Mouse (Mus musculus) heart, postnatal 0 days (tissue): Measurements from ENCODE around the gene Fcho1. TPM values are rescaled to one million over a fixed set of nuclear protein-coding genes. Genes with fewer than 3 reads are reported as not detected.

ENCODE experiments used
- ATAC-seq: fragments of 200-750 bp; cut with Nextera tagmentation; 2 replicates; pipeline ENCODE4 v1.8.0; 2017; ENCODE audit warnings: low read depth, moderate number of reproducible peaks, moderate library complexity; ENCODE audit not compliant: insufficient read depth
- DNase-seq: peaks from one replicate; pipeline ENCODE4 v3.0.0-alpha.2; 2016; ENCODE audit warnings: low spot score
- H3K27ac ChIP-seq: fragments of 300-500 bp; sonication (generic); 2 replicates; pipeline ENCODE4 v1.5.1; 2014; ENCODE audit warnings: low read depth, mild to moderate bottlenecking
- H3K27me3 ChIP-seq: fragments of 300-500 bp; sonication (generic); 2 replicates; pipeline ENCODE4 v1.6.1; 2014; ENCODE audit warnings: low read length, mixed read lengths; ENCODE audit not compliant: control insufficient read depth, insufficient read depth
- H3K36me3 ChIP-seq: fragments of 300-500 bp; sonication (generic); replicated peaks from 2 replicates; pipeline ENCODE4 v1.6.1; 2014; ENCODE audit warnings: low read length, mixed read lengths; ENCODE audit not compliant: control insufficient read depth, insufficient read depth
- H3K4me1 ChIP-seq: fragments of 300-500 bp; sonication (generic); 2 replicates; pipeline ENCODE4 v1.6.1; 2014; ENCODE audit warnings: antibody characterized with exemption; ENCODE audit not compliant: control insufficient read depth, insufficient read depth
- H3K4me2 ChIP-seq: fragments of 300-500 bp; sonication (generic); 2 replicates; pipeline ENCODE4 v1.6.1; 2014; ENCODE audit warnings: low read depth, mild to moderate bottlenecking, low read length, moderate library complexity
- H3K4me3 ChIP-seq: fragments of 300-500 bp; sonication (generic); 2 replicates; pipeline ENCODE4 v1.5.1; 2014; ENCODE audit warnings: low read depth, low read length
- H3K9ac ChIP-seq: fragments of 300-500 bp; sonication (generic); replicated peaks from 2 replicates; pipeline ENCODE4 v1.6.1; 2014; ENCODE audit warnings: low read depth, low read length, mixed read lengths
- H3K9me3 ChIP-seq: fragments of 300-500 bp; sonication (generic); replicated peaks from 2 replicates; pipeline ENCODE4 v1.6.1; 2016; ENCODE audit warnings: low read length; ENCODE audit not compliant: control insufficient read depth
- CTCF ChIP-seq: IDR thresholded peaks from 2 replicates; pipeline ENCODE4 v1.5.1; 2016; ENCODE audit warnings: antibody characterized with exemption, control low read depth, low read depth
- EP300 ChIP-seq: IDR thresholded peaks from 2 replicates; pipeline ENCODE4 v1.6.1; 2016; ENCODE audit warnings: antibody characterized with exemption, low read depth
- WGBS: fragments of 180-500 bp; shearing (Covaris S2); extraction: QIAGEN DNeasy Blood & Tissue Kit; methylation state at CpG from one replicate; pipeline ENCODE4 v1.1.7; 2014; 5-methylcytosine and 5-hydroxymethylcytosine counted together
- polyA plus RNA-seq: library from polyadenylated mRNA; unstranded; fragments of >200 nt; fragmentation: Nextera tagmentation; extraction: Ambion mirVana; gene quantifications from 2 replicates; pipeline ENCODE4 v1.2.1, GENCODE M21; 2015
- total RNA-seq: library from RNA; depleted of rRNA; stranded (reverse); fragments of >200 nt; gene quantifications from 2 replicates; pipeline ENCODE4 v1.2.3, GENCODE M21; 2014; ENCODE audit warnings: low replicate concordance

The Fcho1 gene
- total and polyA plus RNA-seq, 2 experiments from 2014 or later: 0.04 to 0.92 TPM

DNA sequence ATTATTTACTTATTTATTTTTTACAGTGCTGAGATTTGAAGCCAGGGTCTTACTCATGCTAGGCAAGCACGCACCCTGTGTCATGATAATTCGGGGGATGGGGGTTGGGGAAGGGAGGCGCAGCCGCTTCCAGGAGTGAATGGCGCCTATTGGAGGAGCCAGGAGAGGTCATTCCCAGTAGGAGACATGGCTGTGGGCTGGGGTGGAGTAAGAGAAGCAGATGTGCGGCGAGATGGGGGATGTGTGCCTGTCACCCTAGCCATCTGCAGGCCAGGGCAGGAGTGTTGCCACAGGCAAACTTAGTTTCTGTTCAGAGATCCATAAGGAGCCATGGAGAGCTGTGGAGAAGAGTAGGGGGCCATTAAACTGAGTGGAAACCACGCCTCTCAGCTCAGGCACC, 37.9 kb downstream of the Fcho1 start:
- no peak for ATAC-seq
- peaks cover 97% of the 10 kb centered on the region for H3K27me3 ChIP-seq
- no peaks in the 10 kb centered on the region for H3K36me3 ChIP-seq
- 26% methylated on average over 8 of the region's 8 CpGs for WGBS
- no peak overlapping the region for H3K27ac ChIP-seq
- no peak overlapping the region for H3K4me3 ChIP-seq
- H3K4me1 ChIP-seq: peaks cover 6% of the 10 kb centered on the region; the same call in 1 of the 2 replicates
- H3K9me3 ChIP-seq: no peaks in the 10 kb centered on the region
- H3K4me2 ChIP-seq: no peak overlapping the region
- H3K9ac ChIP-seq: no peak overlapping the region
- TF ChIP-seq EP300: no peak
- no peak for TF ChIP-seq CTCF
- no peak for DNase-seq

- no peak overlapping the region for H3K9ac ChIP-seq
- H3K27ac ChIP-seq: no peak overlapping the region
- H3K4me2 ChIP-seq: peak overlapping the region; percentile 37; the same call in 1 of the 2 replicates
- peaks cover 97% of the 10 kb centered on the region for H3K27me3 ChIP-seq
- H3K4me1 ChIP-seq: peaks cover 6% of the 10 kb centered on the region; the same call in 1 of the 2 replicates
- peak; percentile 54 for DNase-seq
- H3K36me3 ChIP-seq: no peaks in the 10 kb centered on the region
- TF ChIP-seq CTCF: no peak
- TF ChIP-seq EP300: no peak
- peak overlapping the region; percentile 17 for H3K4me3 ChIP-seq
- WGBS: 14% methylated on average over 23 of the region's 23 CpGs
- H3K9me3 ChIP-seq: no peaks in the 10 kb centered on the region
- peak; percentile 45 for ATAC-seq
Measured at GRCm38 (mm10) chr8:71686143-71686734, 39.3 kb downstream of the Fcho1 start.

DNA sequence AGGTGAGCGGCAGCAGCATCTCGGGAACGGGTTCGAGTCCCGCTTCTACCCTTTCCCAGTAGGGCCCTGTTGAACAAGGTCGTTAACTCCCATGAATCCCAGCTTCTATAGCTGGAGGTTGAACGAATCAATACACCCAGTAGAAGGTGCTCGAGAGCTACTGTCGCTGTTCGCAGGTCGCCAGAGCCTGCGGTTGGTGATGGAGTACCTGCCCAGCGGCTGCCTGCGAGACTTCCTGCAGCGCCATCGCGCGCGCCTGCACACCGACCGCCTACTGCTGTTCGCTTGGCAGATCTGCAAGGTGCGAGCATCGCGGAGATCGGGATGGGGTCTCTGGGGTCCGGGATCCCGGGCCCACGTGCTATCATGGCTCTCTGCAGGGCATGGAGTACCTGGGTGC, 39.9 kb downstream of the Fcho1 start:
- Histone ChIP-seq H3K4me3 (peak overlapping the region; percentile 17), H3K9ac (no peak overlapping the region), H3K27ac (no peak overlapping the region), H3K4me2 (peak overlapping the region; percentile 35), H3K9me3 (no peaks in the 10 kb centered on the region), H3K4me1 (peaks cover 6% of the 10 kb centered on the region; the same call in 1 of the 2 replicates), H3K36me3 (no peaks in the 10 kb centered on the region), H3K27me3 (peaks cover 100% of the 10 kb centered on the region)
- ATAC-seq: no peak
- WGBS: 23% methylated on average over 29 of the region's 29 CpGs
- no peak for DNase-seq
- TF ChIP-seq CTCF: no peak
- no peak for TF ChIP-seq EP300

- no peak overlapping the region for H3K9ac ChIP-seq
- DNase-seq (no peak), ATAC-seq (no peak)
- peaks cover 10% of the 10 kb centered on the region for H3K4me1 ChIP-seq
- H3K36me3 ChIP-seq: no peaks in the 10 kb centered on the region
- TF ChIP-seq EP300 (no peak), CTCF (no peak)
- WGBS: 46% methylated on average over 10 of the region's 10 CpGs
- H3K4me2 ChIP-seq: no peak overlapping the region
- peaks cover 99% of the 10 kb centered on the region for H3K27me3 ChIP-seq
- no peaks in the 10 kb centered on the region for H3K9me3 ChIP-seq
- H3K4me3 ChIP-seq: no peak overlapping the region
- no peak overlapping the region for H3K27ac ChIP-seq
Measured at GRCm38 (mm10) chr8:71684701-71685100, 40.8 kb downstream of the Fcho1 start.

DNA sequence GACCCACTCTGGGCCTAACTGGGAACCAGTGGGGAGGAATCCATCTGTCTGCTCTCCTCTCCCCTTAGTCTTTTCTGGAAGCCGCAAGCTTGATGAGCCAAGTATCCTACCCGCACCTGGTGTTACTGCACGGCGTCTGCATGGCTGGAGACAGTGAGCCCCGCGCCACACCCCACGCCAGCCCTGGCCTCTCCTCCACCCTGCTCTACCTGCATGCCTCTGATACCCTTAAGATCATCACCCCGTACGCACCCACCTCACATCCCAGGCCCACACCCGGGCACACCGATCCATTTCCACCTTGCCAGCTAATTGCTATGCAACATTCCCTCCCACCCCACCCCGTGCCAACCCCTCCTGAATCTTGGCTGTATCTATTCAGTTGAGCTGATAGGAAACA, 42.7 kb downstream of the Fcho1 start:
- TF ChIP-seq CTCF (no peak), EP300 (no peak)
- Histone ChIP-seq H3K9me3 (no peaks in the 10 kb centered on the region), H3K36me3 (no peaks in the 10 kb centered on the region), H3K9ac (no peak overlapping the region), H3K4me3 (no peak overlapping the region), H3K4me1 (peaks cover 17% of the 10 kb centered on the region), H3K27ac (no peak overlapping the region), H3K27me3 (peaks cover 84% of the 10 kb centered on the region), H3K4me2 (no peak overlapping the region)
- no peak for ATAC-seq
- no peak for DNase-seq
- WGBS: 80% methylated on average over 12 of the region's 12 CpGs
